Mouse (Mus musculus) small intestine, adult 2 months (tissue): Measurements from ENCODE around the gene Rcan1. TPM values are rescaled to one million over a fixed set of nuclear protein-coding genes. Genes with fewer than 3 reads are reported as not detected.

Experiments
- H3K27ac ChIP-seq: fragments of 200-500 bp; 2 replicates; pipeline ENCODE4 v1.5.1; 2012; ENCODE audit warnings: low read depth, low read length, control low read depth, inconsistent platforms; ENCODE audit not compliant: insufficient read depth
- H3K27me3 ChIP-seq: fragments of 200-500 bp; 2 replicates; pipeline ENCODE4 v1.6.1; 2012; ENCODE audit warnings: mild to moderate bottlenecking, moderate library complexity, low read length, inconsistent platforms; ENCODE audit not compliant: control insufficient read depth, insufficient read depth
- H3K36me3 ChIP-seq: fragments of 200-500 bp; 2 replicates; pipeline ENCODE4 v1.6.1; 2012; ENCODE audit warnings: mild to moderate bottlenecking, low read length, control low read depth, inconsistent platforms; ENCODE audit not compliant: control insufficient read depth, insufficient read depth
- H3K4me1 ChIP-seq: fragments of 200-500 bp; 2 replicates; pipeline ENCODE4 v1.6.1; 2012; ENCODE audit warnings: low read length, inconsistent platforms, mixed read lengths; ENCODE audit not compliant: control insufficient read depth, insufficient read depth, insufficient read length
- H3K4me3 ChIP-seq: fragments of 200-500 bp; 2 replicates; pipeline ENCODE4 v1.5.1; 2012; ENCODE audit warnings: low read depth, mild to moderate bottlenecking, control low read depth, inconsistent platforms, low read length, moderate library complexity
- CTCF ChIP-seq: fragments of 200-500 bp; IDR thresholded peaks from 2 replicates; pipeline ENCODE4 v1.5.1; 2012; ENCODE audit warnings: low read depth, mild to moderate bottlenecking, control low read depth, inconsistent platforms, low read length, moderate library complexity, mixed read lengths; ENCODE audit not compliant: insufficient replicate concordance, insufficient read length; ENCODE audit errors: extremely low read depth
- POLR2A ChIP-seq: fragments of 200-500 bp; IDR thresholded peaks from 2 replicates; pipeline ENCODE4 v1.6.1; 2012; ENCODE audit warnings: low read depth, mild to moderate bottlenecking, control low read depth, inconsistent platforms, low read length, moderate library complexity
- WGBS: fragments of 180-500 bp; shearing (Covaris S2); methylation state at CpG from one replicate; pipeline ENCODE4 v1.1.7; 2018; 5-methylcytosine and 5-hydroxymethylcytosine counted together
- polyA plus RNA-seq: library from polyadenylated mRNA; depleted of rRNA; stranded (reverse); fragments of >200 nt; gene quantifications from 2 replicates; pipeline ENCODE4 v1.2.3, GENCODE M21; 2012

The Rcan1 gene
- polyA plus RNA-seq, 1 experiment: 9.7 TPM

GRCm38 (mm10) chr16:92455969-92456368 lies 14.7 kb downstream of the Rcan1 start:
- Histone ChIP-seq H3K27ac (no peak overlapping the region), H3K4me3 (no peak overlapping the region), H3K27me3 (no peaks in the 10 kb centered on the region), H3K4me1 (no peaks in the 10 kb centered on the region), H3K36me3 (0 out of 2 replicates have a peak, but pooled peaks cover 2% of the 10 kb centered on the region)
- TF ChIP-seq POLR2A (no peak), CTCF (no peak)
- WGBS: 92% methylated on average over 5 of the region's 5 CpGs

- Histone ChIP-seq H3K27me3 (no peaks in the 10 kb centered on the region), H3K27ac (no peak overlapping the region), H3K4me1 (no peaks in the 10 kb centered on the region), H3K36me3 (0 out of 2 replicates have a peak, but pooled peaks cover 2% of the 10 kb centered on the region), H3K4me3 (no peak overlapping the region)
- WGBS: 82% methylated on average over 8 of the region's 8 CpGs
- no peak for TF ChIP-seq POLR2A
- no peak for TF ChIP-seq CTCF
Observed at GRCm38 (mm10) chr16:92455488-92455887, 15.2 kb downstream of the Rcan1 start.

GRCm38 (mm10) chr16:92454495-92454894 lies 16.2 kb downstream of the Rcan1 start:
- TF ChIP-seq POLR2A (no peak), CTCF (no peak)
- Histone ChIP-seq H3K4me1 (no peaks in the 10 kb centered on the region; the same call in 1 of the 2 replicates), H3K27me3 (no peaks in the 10 kb centered on the region), H3K36me3 (0 out of 2 replicates have a peak, but pooled peaks cover 2% of the 10 kb centered on the region), H3K4me3 (no peak overlapping the region), H3K27ac (no peak overlapping the region)
- WGBS: 86% methylated on average over 18 of the region's 18 CpGs

- Histone ChIP-seq H3K27ac (no peak overlapping the region), H3K4me1 (no peaks in the 10 kb centered on the region; the same call in 1 of the 2 replicates), H3K4me3 (no peak overlapping the region), H3K36me3 (0 out of 2 replicates have a peak, but pooled peaks cover 2% of the 10 kb centered on the region), H3K27me3 (no peaks in the 10 kb centered on the region)
- TF ChIP-seq POLR2A (no peak), CTCF (no peak)
- WGBS: 92% methylated on average over 7 of the region's 7 CpGs
Observed at GRCm38 (mm10) chr16:92454002-92454401, 16.7 kb downstream of the Rcan1 start.

- H3K4me1 ChIP-seq: no peaks in the 10 kb centered on the region; the same call in 1 of the 2 replicates
- no peaks in the 10 kb centered on the region for H3K27me3 ChIP-seq
- no peak overlapping the region for H3K27ac ChIP-seq
- no peak for TF ChIP-seq POLR2A
- no peak for TF ChIP-seq CTCF
- WGBS: 78% methylated on average over 8 of the region's 8 CpGs
- H3K4me3 ChIP-seq: no peak overlapping the region
- 0 out of 2 replicates have a peak, but pooled peaks cover 2% of the 10 kb centered on the region for H3K36me3 ChIP-seq
Observed at GRCm38 (mm10) chr16:92452609-92453008, 18.1 kb downstream of the Rcan1 start.

- 0 out of 2 replicates have a peak, but pooled peaks cover 2% of the 10 kb centered on the region for H3K36me3 ChIP-seq
- no peak overlapping the region for H3K4me3 ChIP-seq
- 89% methylated on average over 17 of the region's 17 CpGs for WGBS
- no peak overlapping the region for H3K27ac ChIP-seq
- H3K4me1 ChIP-seq: no peaks in the 10 kb centered on the region; the same call in 1 of the 2 replicates
- no peaks in the 10 kb centered on the region for H3K27me3 ChIP-seq
- TF ChIP-seq CTCF (no peak), POLR2A (no peak)
Observed at GRCm38 (mm10) chr16:92451516-92452072, 19.1 kb downstream of the Rcan1 start.

- no peaks in the 10 kb centered on the region; the same call in 1 of the 2 replicates for H3K4me1 ChIP-seq
- no peak overlapping the region for H3K4me3 ChIP-seq
- no peaks in the 10 kb centered on the region for H3K27me3 ChIP-seq
- 93% methylated on average over 8 of the region's 8 CpGs for WGBS
- no peak for TF ChIP-seq POLR2A
- no peak for TF ChIP-seq CTCF
- 0 out of 2 replicates have a peak, but pooled peaks cover 2% of the 10 kb centered on the region for H3K36me3 ChIP-seq
- no peak overlapping the region for H3K27ac ChIP-seq
Observed at GRCm38 (mm10) chr16:92450331-92450730, 20.3 kb downstream of the Rcan1 start.
